Mouse (Mus musculus): ENCODE measurements at regions not wholly inside any gene's neighbourhood (a gene's known extent, or its start where the extent isn't known, plus 50 kb on each side); places are given as distances from the start of the nearest gene placed in this dataset.

DNA sequence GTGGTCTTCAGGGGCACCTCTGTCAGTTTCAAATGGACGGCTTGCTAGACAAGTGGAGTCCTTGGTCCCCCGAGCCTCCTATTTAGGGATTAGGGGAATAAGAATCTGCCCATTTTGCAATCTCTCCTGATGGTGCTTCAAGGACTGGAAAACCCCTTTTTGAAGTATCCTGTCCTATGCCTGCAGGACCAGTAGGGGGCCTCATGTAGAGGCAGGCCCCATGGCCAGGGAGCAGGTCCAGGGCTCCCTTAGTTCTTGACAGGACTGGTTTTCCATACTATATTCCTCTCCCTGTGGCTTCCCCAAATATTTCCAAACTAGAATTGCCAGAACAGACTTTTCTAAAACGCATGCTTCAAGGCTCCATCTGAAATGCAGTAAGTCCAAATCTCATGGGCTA lies 332.6 kb downstream of the Fut8 start:
- no peaks in the 10 kb centered on the region for H3K9me3 ChIP-seq (replicated peaks)
- DNase-seq (ENCODE audit: low spot score) (no peak), ATAC-seq (ENCODE audit: extremely low read depth, insufficient number of reproducible peaks, low FRiP score, poor library complexity, severe bottlenecking) (no peak)
- TF ChIP-seq GATA1 (IDR thresholded peaks at IDR 0.05; ENCODE audit: borderline replicate concordance, low read length) (no peak), CTCF (IDR thresholded peaks at IDR 0.05; ENCODE audit: low read depth, low read length) (no peak), GATA2 (IDR thresholded peaks at IDR 0.05; ENCODE audit: borderline replicate concordance, low read depth, low read length) (no peak), TAL1 (conservative IDR thresholded peaks at IDR 0.05; ENCODE audit: low read depth, low read length) (no peak), POLR2AphosphoS5 (IDR thresholded peaks at IDR 0.05; ENCODE audit: insufficient replicate concordance, low read depth, low read length) (no peak)
- no peak overlapping the region for H3K4me3 ChIP-seq (ENCODE audit: low read depth, low read length)
- H3K27me3 ChIP-seq (ENCODE audit: insufficient read depth, low read length): peaks cover 57% of the 10 kb centered on the region
- H3K36me3 ChIP-seq (replicated peaks): no peaks in the 10 kb centered on the region
- no peaks in the 10 kb centered on the region for H3K4me1 ChIP-seq (ENCODE audit: insufficient read depth, low read depth, low read length)

DNA sequence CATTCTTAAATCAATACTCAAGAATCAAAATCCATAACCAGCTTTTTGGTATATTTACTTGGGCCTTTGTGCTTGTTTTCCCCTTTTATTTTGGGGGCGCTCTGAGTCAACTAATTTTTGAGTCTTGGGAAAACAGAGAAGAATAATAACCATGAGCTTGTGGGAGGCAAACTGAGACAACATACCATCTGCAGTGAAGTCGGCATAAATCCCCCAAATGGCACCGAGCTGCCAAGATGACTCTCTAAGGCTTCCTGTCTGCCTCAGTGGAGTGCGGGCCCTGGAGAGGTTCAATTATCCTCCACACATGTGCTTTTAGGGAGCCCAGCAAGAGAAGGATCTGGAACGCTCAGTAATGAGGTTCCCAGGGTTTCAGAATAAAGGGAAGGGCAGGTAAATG lies 333.1 kb downstream of the Fut8 start:
- Histone ChIP-seq H3K4me1 (ENCODE audit: insufficient read depth, low read depth, low read length) (no peaks in the 10 kb centered on the region), H3K36me3 (replicated peaks) (no peaks in the 10 kb centered on the region), H3K27me3 (ENCODE audit: insufficient read depth, low read length) (peaks cover 53% of the 10 kb centered on the region), H3K9me3 (replicated peaks) (no peaks in the 10 kb centered on the region), H3K4me3 (ENCODE audit: low read depth, low read length) (no peak overlapping the region)
- ATAC-seq (ENCODE audit: extremely low read depth, insufficient number of reproducible peaks, low FRiP score, poor library complexity, severe bottlenecking): no peak
- DNase-seq (ENCODE audit: low spot score): no peak
- no peak for TF ChIP-seq POLR2AphosphoS5 (IDR thresholded peaks at IDR 0.05; ENCODE audit: insufficient replicate concordance, low read depth, low read length)
- no peak for TF ChIP-seq GATA1 (IDR thresholded peaks at IDR 0.05; ENCODE audit: borderline replicate concordance, low read length)
- no peak for TF ChIP-seq CTCF (IDR thresholded peaks at IDR 0.05; ENCODE audit: low read depth, low read length)
- no peak for TF ChIP-seq TAL1 (conservative IDR thresholded peaks at IDR 0.05; ENCODE audit: low read depth, low read length)
- TF ChIP-seq GATA2 (IDR thresholded peaks at IDR 0.05; ENCODE audit: borderline replicate concordance, low read depth, low read length): no peak

DNA sequence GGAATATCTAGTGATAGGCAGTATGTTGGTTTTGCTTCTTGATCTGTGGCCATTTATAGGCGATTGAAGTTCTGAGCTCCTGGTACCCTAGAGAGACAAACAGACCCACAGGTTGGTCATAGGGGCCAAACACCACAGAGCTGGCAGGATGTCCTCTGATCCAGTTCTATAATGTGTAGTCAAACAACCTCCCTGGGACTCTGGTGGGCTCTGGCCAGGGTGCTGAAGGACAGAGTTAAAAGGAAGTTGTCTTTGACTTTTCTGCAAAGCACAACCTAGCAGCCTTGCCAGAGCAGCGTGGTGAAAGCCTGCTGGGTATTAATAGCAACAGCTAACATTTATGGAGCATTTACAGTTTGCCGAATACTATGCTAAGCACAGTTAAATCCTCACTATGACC lies 337.1 kb downstream of the Fut8 start:
- no peak for TF ChIP-seq TAL1 (conservative IDR thresholded peaks at IDR 0.05; ENCODE audit: low read depth, low read length)
- no peaks in the 10 kb centered on the region for H3K4me1 ChIP-seq (ENCODE audit: insufficient read depth, low read depth, low read length)
- no peak overlapping the region for H3K4me3 ChIP-seq (ENCODE audit: low read depth, low read length)
- DNase-seq (ENCODE audit: low spot score) (no peak), ATAC-seq (ENCODE audit: extremely low read depth, insufficient number of reproducible peaks, low FRiP score, poor library complexity, severe bottlenecking) (no peak)
- peaks cover 32% of the 10 kb centered on the region for H3K27me3 ChIP-seq (ENCODE audit: insufficient read depth, low read length)
- no peaks in the 10 kb centered on the region for H3K36me3 ChIP-seq (replicated peaks)
- H3K9me3 ChIP-seq (replicated peaks): no peaks in the 10 kb centered on the region

DNA sequence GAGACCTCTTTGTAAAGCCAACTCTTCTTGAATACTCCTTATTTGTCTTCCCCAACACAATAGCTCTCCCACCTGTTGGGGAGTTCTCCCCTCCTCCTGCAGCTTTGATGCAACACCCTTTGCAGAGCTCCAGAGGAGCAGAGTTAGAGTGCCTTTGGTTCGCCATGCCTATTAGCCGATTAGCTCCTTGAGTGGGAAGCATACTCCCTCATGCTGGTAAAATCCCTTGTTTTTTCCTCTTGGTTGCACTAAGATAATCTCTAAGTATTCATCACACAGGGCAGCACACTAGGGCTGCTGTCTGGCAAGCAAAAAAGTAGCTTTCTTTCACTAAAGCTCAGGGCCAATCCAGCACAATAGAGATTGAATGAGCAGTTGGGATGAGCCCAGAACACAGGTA lies 350.4 kb downstream of the Fut8 start:
- no peaks in the 10 kb centered on the region for H3K9me3 ChIP-seq (replicated peaks)
- TF ChIP-seq GATA1 (IDR thresholded peaks at IDR 0.05; ENCODE audit: borderline replicate concordance, low read length): no peak
- TF ChIP-seq TAL1 (conservative IDR thresholded peaks at IDR 0.05; ENCODE audit: low read depth, low read length): no peak
- TF ChIP-seq POLR2AphosphoS5 (IDR thresholded peaks at IDR 0.05; ENCODE audit: insufficient replicate concordance, low read depth, low read length): no peak
- no peak for TF ChIP-seq CTCF (IDR thresholded peaks at IDR 0.05; ENCODE audit: low read depth, low read length)
- TF ChIP-seq GATA2 (IDR thresholded peaks at IDR 0.05; ENCODE audit: borderline replicate concordance, low read depth, low read length): no peak
- ATAC-seq (ENCODE audit: extremely low read depth, insufficient number of reproducible peaks, low FRiP score, poor library complexity, severe bottlenecking) (no peak), DNase-seq (ENCODE audit: low spot score) (no peak)
- no peak overlapping the region for H3K4me3 ChIP-seq (ENCODE audit: low read depth, low read length)
- H3K36me3 ChIP-seq (replicated peaks): no peaks in the 10 kb centered on the region
- H3K4me1 ChIP-seq (ENCODE audit: insufficient read depth, low read depth, low read length): no peaks in the 10 kb centered on the region
- peaks cover 8% of the 10 kb centered on the region; the same call in 1 of the 2 replicates for H3K27me3 ChIP-seq (ENCODE audit: insufficient read depth, low read length)

DNA sequence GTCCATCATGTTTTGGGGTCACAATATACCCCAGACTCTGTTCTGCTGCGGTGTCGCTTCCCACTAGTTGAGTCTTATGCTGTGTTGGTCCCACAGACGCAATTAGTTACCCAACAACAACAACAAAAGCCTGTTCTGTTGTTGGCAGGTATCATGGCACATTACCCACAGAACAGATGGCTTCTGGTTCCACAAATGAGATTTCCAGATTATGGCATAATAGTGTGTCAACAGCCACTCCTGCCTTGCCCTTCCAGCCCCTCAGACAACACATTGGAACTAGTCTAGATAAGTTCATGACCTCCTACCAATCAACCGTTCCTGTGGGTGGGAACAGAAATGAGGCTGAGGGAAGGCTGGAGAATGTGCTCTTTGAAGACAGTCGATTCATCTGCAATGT lies 351.5 kb downstream of the Fut8 start:
- DNase-seq (ENCODE audit: low spot score) (no peak), ATAC-seq (ENCODE audit: extremely low read depth, insufficient number of reproducible peaks, low FRiP score, poor library complexity, severe bottlenecking) (no peak)
- Histone ChIP-seq H3K36me3 (replicated peaks) (no peaks in the 10 kb centered on the region), H3K9me3 (replicated peaks) (no peaks in the 10 kb centered on the region), H3K4me1 (ENCODE audit: insufficient read depth, low read depth, low read length) (no peaks in the 10 kb centered on the region), H3K27me3 (ENCODE audit: insufficient read depth, low read length) (peaks cover 8% of the 10 kb centered on the region; the same call in 1 of the 2 replicates), H3K4me3 (ENCODE audit: low read depth, low read length) (no peak overlapping the region)
- TF ChIP-seq GATA2 (IDR thresholded peaks at IDR 0.05; ENCODE audit: borderline replicate concordance, low read depth, low read length) (no peak), CTCF (IDR thresholded peaks at IDR 0.05; ENCODE audit: low read depth, low read length) (no peak), GATA1 (IDR thresholded peaks at IDR 0.05; ENCODE audit: borderline replicate concordance, low read length) (no peak), POLR2AphosphoS5 (IDR thresholded peaks at IDR 0.05; ENCODE audit: insufficient replicate concordance, low read depth, low read length) (no peak), TAL1 (conservative IDR thresholded peaks at IDR 0.05; ENCODE audit: low read depth, low read length) (no peak)

DNA sequence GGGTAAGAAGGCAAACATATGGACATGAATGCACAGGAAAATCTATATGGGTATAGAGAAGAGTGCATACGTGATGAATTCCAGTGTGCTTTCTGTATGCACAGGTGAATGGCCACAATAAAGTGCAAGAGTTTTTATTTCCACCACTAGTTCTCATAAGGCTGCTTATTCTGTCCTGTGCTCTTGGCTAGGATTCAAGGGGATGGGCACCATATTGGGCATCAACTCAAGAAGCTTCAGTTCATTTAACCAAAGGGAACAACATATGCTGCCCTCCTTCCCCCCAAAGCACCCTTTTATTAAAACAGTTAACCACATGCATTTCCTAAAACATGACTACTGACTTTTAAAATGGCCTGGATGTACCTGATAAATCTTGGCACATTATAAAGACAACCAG lies 356.2 kb downstream of the Fut8 start:
- H3K36me3 ChIP-seq (replicated peaks): no peaks in the 10 kb centered on the region
- no peak for TF ChIP-seq GATA2 (IDR thresholded peaks at IDR 0.05; ENCODE audit: borderline replicate concordance, low read depth, low read length)
- no peak for TF ChIP-seq CTCF (IDR thresholded peaks at IDR 0.05; ENCODE audit: low read depth, low read length)
- TF ChIP-seq POLR2AphosphoS5 (IDR thresholded peaks at IDR 0.05; ENCODE audit: insufficient replicate concordance, low read depth, low read length): no peak
- TF ChIP-seq TAL1 (conservative IDR thresholded peaks at IDR 0.05; ENCODE audit: low read depth, low read length): no peak
- TF ChIP-seq GATA1 (IDR thresholded peaks at IDR 0.05; ENCODE audit: borderline replicate concordance, low read length): no peak
- H3K9me3 ChIP-seq (replicated peaks): no peaks in the 10 kb centered on the region
- H3K4me3 ChIP-seq (ENCODE audit: low read depth, low read length): no peak overlapping the region
- no peak for ATAC-seq (ENCODE audit: extremely low read depth, insufficient number of reproducible peaks, low FRiP score, poor library complexity, severe bottlenecking)
- DNase-seq (ENCODE audit: low spot score): no peak
- peaks cover 13% of the 10 kb centered on the region for H3K27me3 ChIP-seq (ENCODE audit: insufficient read depth, low read length)
- no peaks in the 10 kb centered on the region for H3K4me1 ChIP-seq (ENCODE audit: insufficient read depth, low read depth, low read length)

DNA sequence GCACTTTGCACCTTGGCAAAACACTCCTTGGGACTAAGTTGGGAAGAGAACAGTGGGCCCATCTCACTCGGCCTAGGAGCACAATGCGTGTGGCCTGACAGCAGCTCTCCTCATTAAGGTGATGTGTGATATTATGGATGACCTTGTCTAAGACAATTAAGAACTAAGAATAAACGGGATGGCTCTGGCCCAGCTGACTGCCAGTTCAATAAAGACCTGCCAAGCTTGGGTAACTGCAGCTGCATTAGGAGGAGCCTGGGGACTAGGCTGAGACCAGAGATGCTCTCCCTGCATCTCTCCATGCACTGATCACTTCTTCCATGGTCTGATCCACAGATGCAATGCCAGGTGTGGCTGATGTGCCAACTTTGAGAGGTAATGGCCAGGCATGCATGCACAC lies 356.7 kb downstream of the Fut8 start:
- TF ChIP-seq TAL1 (conservative IDR thresholded peaks at IDR 0.05; ENCODE audit: low read depth, low read length) (no peak), GATA2 (IDR thresholded peaks at IDR 0.05; ENCODE audit: borderline replicate concordance, low read depth, low read length) (no peak), GATA1 (IDR thresholded peaks at IDR 0.05; ENCODE audit: borderline replicate concordance, low read length) (no peak), POLR2AphosphoS5 (IDR thresholded peaks at IDR 0.05; ENCODE audit: insufficient replicate concordance, low read depth, low read length) (no peak)
- Histone ChIP-seq H3K36me3 (replicated peaks) (no peaks in the 10 kb centered on the region), H3K9me3 (replicated peaks) (no peaks in the 10 kb centered on the region), H3K27me3 (ENCODE audit: insufficient read depth, low read length) (peaks cover 10% of the 10 kb centered on the region), H3K4me1 (ENCODE audit: insufficient read depth, low read depth, low read length) (no peaks in the 10 kb centered on the region), H3K4me3 (ENCODE audit: low read depth, low read length) (no peak overlapping the region)
- no peak for ATAC-seq (ENCODE audit: extremely low read depth, insufficient number of reproducible peaks, low FRiP score, poor library complexity, severe bottlenecking)
- no peak for DNase-seq (ENCODE audit: low spot score)
